Mouse (Mus musculus) hindbrain, embryonic 13.5 days (tissue): ENCODE measurements around the gene Pdcd4. TPM values are rescaled to one million over a fixed set of nuclear protein-coding genes. Genes with fewer than 3 reads are reported as not detected.
"Not testable (repeated sequence)": the region's sequence is repeated elsewhere in the genome, so short reads cannot be mapped to it uniquely, and the experiment has no call there.

Source experiments
- ATAC-seq: fragments of 200-750 bp; cut with Nextera tagmentation; 2 replicates; pipeline ENCODE4 v1.8.0; 2017; ENCODE audit warnings: moderate TSS enrichment; ENCODE audit not compliant: low FRiP score
- H3K27ac ChIP-seq: fragments of 300-500 bp; sonication (generic); 2 replicates; pipeline ENCODE4 v1.5.1; 2015; ENCODE audit warnings: inconsistent platforms, mild to moderate bottlenecking, moderate library complexity
- H3K27me3 ChIP-seq: fragments of 300-500 bp; sonication (generic); 2 replicates; pipeline ENCODE4 v1.6.1; 2015; ENCODE audit warnings: mild to moderate bottlenecking, inconsistent platforms
- H3K36me3 ChIP-seq: fragments of 300-500 bp; sonication (generic); 2 replicates; pipeline ENCODE4 v1.6.1; 2015; ENCODE audit warnings: mild to moderate bottlenecking, inconsistent platforms
- H3K4me1 ChIP-seq: fragments of 300-500 bp; sonication (generic); replicated peaks from 2 replicates; pipeline ENCODE4 v1.6.1; 2015; ENCODE audit warnings: inconsistent platforms
- H3K4me2 ChIP-seq: fragments of 300-500 bp; sonication (generic); 2 replicates; pipeline ENCODE4 v1.6.1; 2015; ENCODE audit warnings: inconsistent platforms, mild to moderate bottlenecking, moderate library complexity
- H3K4me3 ChIP-seq: fragments of 300-500 bp; sonication (generic); 2 replicates; pipeline ENCODE4 v1.5.1; 2015; ENCODE audit warnings: mild to moderate bottlenecking, inconsistent platforms
- H3K9ac ChIP-seq: fragments of 300-500 bp; sonication (generic); 2 replicates; pipeline ENCODE4 v1.6.1; 2015; ENCODE audit warnings: mild to moderate bottlenecking, inconsistent platforms
- H3K9me3 ChIP-seq: fragments of 300-500 bp; sonication (generic); 2 replicates; pipeline ENCODE4 v1.6.1; 2016; ENCODE audit warnings: inconsistent platforms
- WGBS: fragments of 180-500 bp; shearing (Covaris S2); methylation state at CpG from one replicate; pipeline ENCODE4 v1.1.7; 2015; 5-methylcytosine and 5-hydroxymethylcytosine counted together
- polyA plus RNA-seq: library from polyadenylated mRNA; unstranded; fragments of >200 nt; fragmentation: Nextera tagmentation; extraction: Ambion mirVana; gene quantifications from 2 replicates; pipeline ENCODE4 v1.2.1, GENCODE M21; 2015

Gene Pdcd4
- polyA plus RNA-seq, 1 experiment from 2014 or later, result 82.8 TPM

DNA sequence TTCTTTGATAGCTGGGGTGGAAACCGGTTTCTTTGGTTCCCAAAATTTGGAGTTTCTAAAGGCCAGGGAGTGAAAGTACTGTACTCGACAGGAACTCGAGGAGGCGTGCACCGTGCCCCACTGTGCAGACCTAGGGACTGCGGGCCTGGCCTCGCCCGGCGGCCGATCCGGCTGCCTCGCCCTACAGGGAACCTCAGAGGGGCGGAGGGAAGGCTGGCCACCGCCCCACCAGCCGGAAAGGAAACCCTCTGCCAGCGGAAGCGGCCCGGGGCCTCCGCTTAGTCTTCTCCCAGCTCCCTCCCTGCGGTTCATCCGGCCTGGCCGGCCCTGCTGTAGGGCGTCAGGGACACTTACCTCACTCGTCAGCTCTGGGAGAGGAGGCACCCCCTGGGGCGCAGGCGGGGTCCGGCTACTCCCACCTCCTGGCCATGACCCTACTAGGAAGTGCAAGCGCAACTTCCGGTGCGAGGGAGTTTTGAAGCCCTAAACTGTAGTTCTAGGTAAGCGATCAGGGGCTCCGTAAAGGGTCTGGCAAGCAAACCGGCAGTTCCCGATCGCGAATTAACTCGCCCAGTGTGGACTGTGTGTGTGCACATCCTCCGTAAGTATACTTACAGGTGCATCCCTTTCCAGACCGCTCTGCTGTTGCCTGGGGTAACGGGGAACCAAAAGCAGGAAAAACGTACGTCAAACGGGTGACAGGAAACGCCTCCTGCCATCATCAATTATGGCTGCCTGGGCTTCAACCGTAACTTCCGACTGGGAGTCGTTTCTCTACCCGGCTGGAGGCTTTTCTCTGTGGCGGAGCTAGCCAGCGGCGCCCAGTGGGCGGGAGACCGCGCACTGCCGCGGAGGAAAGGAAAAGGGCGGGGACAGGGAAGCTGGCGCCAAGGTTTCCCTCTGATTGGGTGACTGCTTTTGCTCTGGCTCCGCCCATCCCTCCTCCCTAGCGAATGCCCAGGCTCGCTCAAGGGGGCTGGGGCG is 52.1 kb downstream of the Pdcd4 start, which contains the start of the genes Shoc2 and Bbip1:
Gene Shoc2, plus strand, starts transcription at position 505 of the 984 bp plus-strand sequence.
Gene Bbip1, minus strand, starts transcription at position 826 of the 984 bp plus-strand sequence.
- WGBS, result under 1% methylated on average over 61 of the region's 62 CpGs
- H3K4me2 ChIP-seq, result peak within 1 kb of the TSS; percentile 66
- H3K4me3 ChIP-seq, result peak within 1 kb of the TSS; percentile 94
- no peaks in the 10 kb centered on the region for H3K27me3 ChIP-seq
- peak; percentile 96 for ATAC-seq
- peaks cover 7% of the 10 kb centered on the region for H3K36me3 ChIP-seq
- H3K4me1 ChIP-seq, result peaks cover 27% of the 10 kb centered on the region
- peak within 1 kb of the TSS; percentile 98 for H3K9ac ChIP-seq
- peak within 1 kb of the TSS; percentile 99 for H3K27ac ChIP-seq
- no peaks in the 10 kb centered on the region for H3K9me3 ChIP-seq

DNA sequence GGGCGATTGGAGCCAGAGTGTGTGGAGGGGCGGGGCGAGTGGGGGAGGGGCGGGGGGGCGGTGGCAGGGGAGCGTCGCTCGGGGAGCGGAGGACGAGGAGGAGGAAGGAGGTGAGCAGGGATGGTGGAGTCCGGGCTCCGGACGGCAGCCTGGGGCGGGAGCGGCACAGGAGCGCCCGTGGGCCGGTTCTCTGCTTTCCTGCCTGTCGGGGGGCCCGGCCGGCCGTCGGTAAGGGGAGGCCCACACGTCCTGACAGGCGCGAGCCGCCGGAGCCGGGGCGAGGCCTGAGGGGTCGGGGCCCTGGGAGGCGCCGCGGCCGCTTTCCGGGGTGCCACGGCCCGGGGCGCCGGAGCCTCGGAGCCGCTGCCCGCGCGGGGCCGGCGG is 52.7 kb downstream of the Pdcd4 start:
- no peak for ATAC-seq
- Histone ChIP-seq H3K9me3 (no peaks in the 10 kb centered on the region), H3K27ac (peak overlapping the region; percentile 98), H3K36me3 (peaks cover under 1% of the 10 kb centered on the region; the same call in 1 of the 2 replicates), H3K27me3 (no peaks in the 10 kb centered on the region), H3K4me2 (peak overlapping the region; percentile 66), H3K9ac (peak overlapping the region; percentile 98), H3K4me3 (peak overlapping the region; percentile 94), H3K4me1 (peaks cover 32% of the 10 kb centered on the region)
- WGBS, result 0% methylated on average over 15 of the region's 47 CpGs

DNA sequence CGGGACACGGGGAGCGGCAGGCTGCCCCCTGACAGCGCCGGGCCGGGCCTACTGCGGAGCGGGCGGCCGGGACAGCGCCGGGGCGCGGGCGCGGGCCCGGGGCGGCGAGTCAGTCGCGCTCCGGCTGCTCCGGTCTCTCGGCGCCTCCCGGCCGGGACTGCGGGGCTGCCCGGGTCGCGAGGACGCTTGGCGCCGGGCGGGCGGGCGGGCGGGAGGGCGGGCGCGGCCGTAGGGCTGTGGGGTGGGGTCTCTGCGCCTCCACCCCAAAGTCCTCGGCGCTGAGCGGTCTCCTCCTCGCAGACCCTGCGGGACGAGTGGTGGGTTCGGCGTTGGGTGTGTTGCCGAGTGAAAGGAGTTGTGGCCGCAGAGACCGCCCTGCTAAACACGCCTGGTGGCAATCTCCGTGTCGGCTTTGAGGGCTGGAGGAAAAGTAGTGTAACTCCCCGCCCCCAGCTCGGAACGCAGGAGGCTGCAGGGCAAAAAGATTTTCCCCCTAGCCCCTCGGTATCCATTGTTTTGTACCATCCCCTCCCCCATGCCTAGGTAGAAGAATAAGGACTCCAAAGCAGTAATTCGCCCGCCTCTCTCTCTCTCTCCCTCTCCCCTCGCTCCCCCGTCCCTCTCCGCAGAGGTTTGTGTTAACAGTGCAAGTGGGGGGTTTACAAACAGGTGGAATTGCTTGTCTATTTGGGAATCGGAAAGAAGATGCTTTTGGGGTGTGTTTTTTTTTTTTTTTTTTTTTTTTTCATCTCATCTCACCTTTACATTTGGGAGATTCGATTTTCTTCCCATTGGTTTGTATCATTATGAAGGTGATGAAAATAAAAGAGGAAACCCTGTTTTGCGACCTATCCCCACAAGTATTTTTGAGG is 53.4 kb downstream of the Pdcd4 start:
- peak overlapping the region; percentile 94 for H3K4me3 ChIP-seq
- H3K4me2 ChIP-seq, result peak overlapping the region; percentile 66
- peak overlapping the region; percentile 98 for H3K27ac ChIP-seq
- H3K9me3 ChIP-seq, result no peaks in the 10 kb centered on the region
- H3K36me3 ChIP-seq, result no peaks in the 10 kb centered on the region
- H3K27me3 ChIP-seq, result no peaks in the 10 kb centered on the region
- 1% methylated on average over 49 of the region's 69 CpGs for WGBS
- ATAC-seq, result peak; percentile 28
- H3K4me1 ChIP-seq, result peaks cover 32% of the 10 kb centered on the region
- peak overlapping the region; percentile 98 for H3K9ac ChIP-seq

DNA sequence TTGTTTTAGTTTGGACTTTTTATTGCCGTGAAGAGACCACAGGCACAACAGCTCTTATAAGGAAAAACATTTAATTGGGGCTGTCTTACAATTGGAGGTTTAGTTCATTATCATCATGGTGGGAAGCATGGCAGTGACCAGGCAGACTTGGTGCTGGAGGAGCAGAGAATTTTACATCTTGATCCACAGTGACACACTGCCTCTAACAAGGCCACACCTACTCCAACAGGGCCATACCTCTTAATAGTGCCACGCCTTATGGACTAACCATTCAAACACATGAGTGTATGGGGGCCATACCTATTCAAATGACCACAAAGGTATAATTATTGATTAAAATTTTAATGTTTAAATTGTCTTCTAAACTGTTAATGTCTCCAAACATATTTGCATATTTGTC is 65.5 kb downstream of the Pdcd4 start:
- Histone ChIP-seq H3K27me3 (no peaks in the 10 kb centered on the region), H3K9ac (no peak overlapping the region), H3K36me3 (peaks cover 5% of the 10 kb centered on the region; the same call in 1 of the 2 replicates), H3K27ac (no peak overlapping the region), H3K4me3 (no peak overlapping the region), H3K4me1 (peaks cover 4% of the 10 kb centered on the region), H3K9me3 (no peaks in the 10 kb centered on the region), H3K4me2 (no peak overlapping the region)
- 94% methylated on average over 2 of the region's 2 CpGs for WGBS
- no peak for ATAC-seq

DNA sequence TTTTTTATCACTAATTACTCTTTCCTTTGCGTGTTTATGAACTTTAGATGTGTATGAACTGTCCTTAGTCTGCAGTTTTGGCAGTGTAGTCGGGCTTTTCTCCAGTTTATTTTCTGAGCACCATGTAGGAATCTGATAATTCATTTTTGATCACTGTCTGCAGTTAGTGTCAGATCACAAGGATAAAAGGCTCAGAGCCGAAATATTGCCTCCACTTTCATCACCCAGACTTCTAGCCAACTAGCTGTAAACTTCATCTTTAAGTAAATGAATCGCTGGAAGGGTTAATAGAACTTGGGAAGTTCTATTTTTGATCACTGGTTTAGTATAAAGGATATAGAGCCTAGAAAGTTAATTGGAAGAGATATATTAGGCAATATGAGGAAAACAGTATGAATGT is 70.5 kb downstream of the Pdcd4 start:
- Histone ChIP-seq H3K27me3 (no peaks in the 10 kb centered on the region), H3K9me3 (no peaks in the 10 kb centered on the region), H3K4me1 (0 out of 2 replicates have a peak, but pooled peaks cover under 1% of the 10 kb centered on the region), H3K4me2 (no peak overlapping the region), H3K4me3 (no peak overlapping the region), H3K9ac (no peak overlapping the region), H3K27ac (no peak overlapping the region), H3K36me3 (peaks cover 5% of the 10 kb centered on the region; the same call in 1 of the 2 replicates)
- WGBS, result 94% methylated on average over 4 of the region's 4 CpGs
- no peak for ATAC-seq

DNA sequence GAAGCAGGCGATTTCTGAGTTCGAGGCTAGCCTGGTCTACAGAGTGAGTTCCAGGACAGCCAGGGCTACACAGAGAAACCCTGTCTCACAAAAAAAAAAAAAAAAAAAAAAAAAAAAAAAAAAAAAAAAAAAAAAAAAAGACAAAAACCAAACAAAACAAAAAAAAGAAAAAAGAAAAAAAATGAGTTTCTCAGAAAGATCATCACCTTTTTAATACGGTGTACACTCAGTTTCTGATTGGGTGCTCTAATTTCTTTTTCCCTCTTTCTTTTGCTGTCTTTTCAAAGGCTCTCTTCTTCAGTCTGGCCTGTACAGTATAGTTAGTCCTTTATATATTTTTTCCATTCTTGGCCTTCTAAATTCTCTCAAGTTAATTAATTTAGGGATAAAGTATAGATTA is 72.3 kb downstream of the Pdcd4 start:
- H3K9me3 ChIP-seq, H3K4me3 ChIP-seq, H3K36me3 ChIP-seq, H3K4me1 ChIP-seq, H3K9ac ChIP-seq, H3K27me3 ChIP-seq, ATAC-seq, H3K27ac ChIP-seq, H3K4me2 ChIP-seq: not testable (repeated sequence)
- WGBS, result 97% methylated on average over 3 of the region's 3 CpGs

DNA sequence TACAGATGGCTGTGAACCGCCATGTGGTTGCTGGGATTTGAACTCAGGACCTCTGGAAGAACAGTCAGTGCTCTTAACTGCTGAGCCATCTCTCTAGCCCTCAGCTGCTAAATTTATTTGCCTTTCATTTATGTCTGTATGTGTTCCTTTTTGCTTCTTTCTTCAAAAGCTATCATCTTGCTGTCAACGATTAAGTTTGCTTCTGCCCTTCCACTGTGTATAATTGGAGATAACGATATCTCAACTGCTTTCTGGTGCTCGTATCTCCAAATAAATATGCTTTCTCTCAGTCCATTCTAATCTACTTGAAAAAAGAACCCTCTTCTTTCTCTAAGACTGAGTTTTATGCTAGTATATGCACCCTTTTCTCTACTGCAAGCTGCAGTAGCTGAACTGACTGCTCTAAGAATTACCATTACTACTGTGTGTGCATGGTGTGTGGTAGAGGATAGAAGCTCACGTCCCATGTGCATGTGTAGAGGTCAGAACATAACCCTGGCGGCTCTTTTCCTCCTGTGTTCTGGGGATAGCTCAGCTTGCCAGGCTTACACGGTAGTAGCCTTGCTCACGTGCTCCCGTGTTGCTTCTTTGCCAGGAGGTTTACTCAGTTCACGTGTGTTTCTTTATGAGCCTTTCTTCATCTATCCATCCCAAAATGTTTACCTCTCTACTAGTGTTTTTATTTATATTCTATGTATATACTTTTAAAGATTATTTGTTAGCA is 73.0 kb downstream of the Pdcd4 start:
- H3K4me3 ChIP-seq, result no peak overlapping the region
- ATAC-seq, result no peak
- no peaks in the 10 kb centered on the region for H3K27me3 ChIP-seq
- 93% methylated on average over 10 of the region's 10 CpGs for WGBS
- peaks cover 5% of the 10 kb centered on the region; the same call in 1 of the 2 replicates for H3K36me3 ChIP-seq
- H3K4me2 ChIP-seq, result no peak overlapping the region
- no peaks in the 10 kb centered on the region for H3K9me3 ChIP-seq
- no peak overlapping the region for H3K27ac ChIP-seq
- peaks cover 4% of the 10 kb centered on the region; the same call in 1 of the 2 replicates for H3K4me1 ChIP-seq
- H3K9ac ChIP-seq, result no peak overlapping the region

DNA sequence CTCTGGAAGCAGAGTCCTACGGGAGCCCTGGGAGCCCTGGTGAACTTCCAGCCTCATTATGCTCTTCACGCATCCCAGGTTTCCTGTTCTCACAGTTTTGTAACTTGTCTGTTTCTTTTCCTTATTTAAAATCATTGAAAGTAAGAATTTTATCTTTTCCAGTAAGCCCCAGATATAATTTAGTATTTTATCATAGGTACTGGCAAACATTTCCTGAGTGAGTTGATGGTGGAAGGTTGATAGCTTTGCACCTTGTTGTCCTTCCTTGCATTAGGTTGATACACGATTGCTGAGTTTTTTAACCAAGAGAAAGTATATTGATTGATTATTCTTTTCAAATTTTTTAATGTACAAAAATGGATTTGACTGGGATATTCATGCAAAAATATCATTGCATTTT is 77.2 kb downstream of the Pdcd4 start:
- Histone ChIP-seq H3K27ac (no peak overlapping the region), H3K4me3 (no peak overlapping the region), H3K9me3 (no peaks in the 10 kb centered on the region), H3K4me1 (peaks cover 4% of the 10 kb centered on the region; the same call in 1 of the 2 replicates), H3K9ac (no peak overlapping the region), H3K36me3 (no peaks in the 10 kb centered on the region), H3K27me3 (no peaks in the 10 kb centered on the region), H3K4me2 (no peak overlapping the region)
- no peak for ATAC-seq
- WGBS, result 93% methylated on average over 3 of the region's 3 CpGs

DNA sequence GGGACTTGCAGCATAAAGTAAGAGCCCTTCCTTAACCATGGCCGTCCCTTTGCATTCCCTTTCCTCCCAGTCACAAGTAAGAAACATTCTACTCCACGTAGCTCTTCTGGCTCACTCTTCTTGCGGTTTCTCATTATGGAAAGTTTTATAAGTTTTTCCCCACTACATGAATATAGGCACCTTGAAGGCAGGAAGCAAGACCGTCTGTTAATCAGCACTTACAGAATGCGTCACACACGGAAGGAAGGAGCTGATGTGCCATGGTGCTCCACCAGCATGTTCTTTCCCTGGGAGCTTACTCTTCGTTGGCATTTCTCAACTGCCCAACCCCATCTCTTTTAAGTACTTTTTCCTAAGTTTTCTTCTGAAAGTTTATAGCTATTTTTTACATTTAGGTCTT is 79.9 kb downstream of the Pdcd4 start:
- Histone ChIP-seq H3K9ac (no peak overlapping the region), H3K9me3 (no peaks in the 10 kb centered on the region), H3K36me3 (peaks cover 3% of the 10 kb centered on the region; the same call in 1 of the 2 replicates), H3K4me2 (no peak overlapping the region), H3K27ac (no peak overlapping the region), H3K27me3 (no peaks in the 10 kb centered on the region), H3K4me1 (peaks cover 4% of the 10 kb centered on the region; the same call in 1 of the 2 replicates), H3K4me3 (no peak overlapping the region)
- no peak for ATAC-seq
- WGBS, result 91% methylated on average over 7 of the region's 7 CpGs

DNA sequence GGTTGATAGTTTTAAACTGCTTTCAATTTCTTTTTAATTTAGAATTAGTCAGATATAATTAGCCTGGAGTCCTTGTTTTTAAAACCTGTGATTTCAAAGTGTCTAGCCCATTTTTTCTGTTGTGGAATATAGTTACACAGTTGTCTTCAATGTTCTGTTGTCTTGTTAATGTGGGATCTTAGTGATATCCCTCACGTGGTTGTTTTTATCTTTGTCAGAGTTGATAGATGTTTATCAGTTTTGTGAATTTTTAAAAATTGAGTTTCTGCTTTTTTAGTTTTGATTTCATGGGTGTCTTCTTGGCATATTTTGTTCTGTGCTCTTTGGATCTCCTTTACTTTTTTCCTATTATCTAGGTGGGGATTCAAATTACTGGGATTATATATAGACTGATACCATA is 81.6 kb downstream of the Pdcd4 start:
- Histone ChIP-seq H3K27me3 (no peaks in the 10 kb centered on the region), H3K4me2 (no peak overlapping the region), H3K4me1 (no peaks in the 10 kb centered on the region), H3K36me3 (peaks cover 7% of the 10 kb centered on the region; the same call in 1 of the 2 replicates), H3K9me3 (no peaks in the 10 kb centered on the region), H3K4me3 (no peak overlapping the region), H3K27ac (no peak overlapping the region), H3K9ac (no peak overlapping the region)
- no peak for ATAC-seq
- WGBS, result 94% methylated on average over 1 of the region's 1 CpGs
